Mouse (Mus musculus) B cell, adult 2 months (primary cell): ENCODE measurements around the gene Mthfr.
A peak's percentile ranks its signal among the peaks of the same experiment; 100 is the strongest.

Experiments
- DNase-seq, 2 experiments: peaks; one replicate each; pipeline ENCODE4 v3.0.0; 2022

Mthfr gene

GRCm38 (mm10) chr4:148065702-148066400 is 27.0 kb downstream of the Mthfr start:
- no peak for DNase-seq

- no peak for DNase-seq
Observed at GRCm38 (mm10) chr4:148066401-148066744, 27.5 kb downstream of the Mthfr start.

GRCm38 (mm10) chr4:148067346-148067745 is 28.5 kb downstream of the Mthfr start:
- DNase-seq: no peak

- no peak for DNase-seq
Observed at GRCm38 (mm10) chr4:148069602-148070218, 30.8 kb downstream of the Mthfr start.

GRCm38 (mm10) chr4:148071508-148071907 is 32.6 kb downstream of the Mthfr start:
- DNase-seq: no peak

GRCm38 (mm10) chr4:148074521-148075189 is 35.8 kb downstream of the Mthfr start:
- DNase-seq: peak; percentile 36 to 46

- DNase-seq: peak; percentile 75
Observed at GRCm38 (mm10) chr4:148075259-148075658, 36.4 kb downstream of the Mthfr start.

- DNase-seq: no peak
Observed at GRCm38 (mm10) chr4:148075881-148076280, 37.0 kb downstream of the Mthfr start.

GRCm38 (mm10) chr4:148079212-148079611 is 40.3 kb downstream of the Mthfr start:
- DNase-seq: no peak

GRCm38 (mm10) chr4:148079944-148080596 is 41.2 kb downstream of the Mthfr start:
- no peak for DNase-seq

- DNase-seq: no peak
Observed at GRCm38 (mm10) chr4:148080597-148080973, 41.7 kb downstream of the Mthfr start.

GRCm38 (mm10) chr4:148081201-148081600 is 42.3 kb downstream of the Mthfr start:
- no peak for DNase-seq

GRCm38 (mm10) chr4:148082257-148083044 is 43.6 kb downstream of the Mthfr start:
- peak; percentile 77 to 81 for DNase-seq

GRCm38 (mm10) chr4:148083176-148083899 is 44.5 kb downstream of the Mthfr start:
- peak; percentile 43 to 48 for DNase-seq

- no peak for DNase-seq
Observed at GRCm38 (mm10) chr4:148084261-148084714, 45.4 kb downstream of the Mthfr start.

- DNase-seq: no peak
Observed at GRCm38 (mm10) chr4:148085131-148085906, 46.4 kb downstream of the Mthfr start.

- no peak for DNase-seq
Observed at GRCm38 (mm10) chr4:148085907-148086305, 47.0 kb downstream of the Mthfr start.

- DNase-seq: no peak
Observed at GRCm38 (mm10) chr4:148087091-148087906, 48.4 kb downstream of the Mthfr start.

GRCm38 (mm10) chr4:148087907-148088527 is 49.1 kb downstream of the Mthfr start, which contains the start of gene Agtrap:
Gene Agtrap (minus strand): TSS chr4:148088031.
- peak; percentile 85 to 86 for DNase-seq

- DNase-seq: no peak
Observed at GRCm38 (mm10) chr4:148089166-148089565, 50.3 kb downstream of the Mthfr start.
